Mouse (Mus musculus) limb, embryonic 12.5 days (tissue): ENCODE results near the gene Slc4a4. TPM values are rescaled to one million over a fixed set of nuclear protein-coding genes. Genes with fewer than 3 reads are reported as not detected.
"Not testable (repeated sequence)": the region's sequence is repeated elsewhere in the genome, so short reads cannot be mapped to it uniquely, and the experiment has no call there.

Source experiments
- ATAC-seq: fragments of 200-750 bp; cut with Nextera tagmentation; 2 replicates; pipeline ENCODE4 v1.8.0; 2017; ENCODE audit warnings: low read depth, moderate TSS enrichment; ENCODE audit not compliant: insufficient number of reproducible peaks, insufficient read depth, low FRiP score, low TSS enrichment
- H3K27ac ChIP-seq: fragments of 300-500 bp; sonication (generic); 2 replicates; pipeline ENCODE4 v1.5.1; 2016; ENCODE audit warnings: mild to moderate bottlenecking, moderate library complexity
- H3K27me3 ChIP-seq: fragments of 300-500 bp; sonication (generic); 2 replicates; pipeline ENCODE4 v1.6.1; 2016; ENCODE audit warnings: mild to moderate bottlenecking, moderate library complexity
- H3K36me3 ChIP-seq: fragments of 300-500 bp; sonication (generic); 2 replicates; pipeline ENCODE4 v1.6.1; 2016; ENCODE audit warnings: mild to moderate bottlenecking, moderate library complexity
- H3K4me1 ChIP-seq: fragments of 300-500 bp; sonication (generic); replicated peaks from 2 replicates; pipeline ENCODE4 v1.6.1; 2016
- H3K4me2 ChIP-seq: fragments of 300-500 bp; sonication (generic); 2 replicates; pipeline ENCODE4 v1.6.1; 2016; ENCODE audit warnings: mild to moderate bottlenecking, moderate library complexity
- H3K4me3 ChIP-seq: fragments of 300-500 bp; sonication (generic); replicated peaks from 2 replicates; pipeline ENCODE4 v1.5.1; 2016; ENCODE audit warnings: mild to moderate bottlenecking
- H3K9ac ChIP-seq: fragments of 300-500 bp; sonication (generic); replicated peaks from 2 replicates; pipeline ENCODE4 v1.6.1; 2016; ENCODE audit warnings: mild to moderate bottlenecking, moderate library complexity
- H3K9me3 ChIP-seq: fragments of 300-500 bp; sonication (generic); 2 replicates; pipeline ENCODE4 v1.6.1; 2016; ENCODE audit warnings: mild to moderate bottlenecking, moderate library complexity
- WGBS: fragments of 180-500 bp; shearing (Covaris S2); methylation state at CpG from one replicate; pipeline ENCODE4 v1.1.7; 2016; 5-methylcytosine and 5-hydroxymethylcytosine counted together
- polyA plus RNA-seq: library from polyadenylated mRNA; unstranded; fragments of >200 nt; fragmentation: Nextera tagmentation; extraction: Ambion mirVana; gene quantifications from 2 replicates; pipeline ENCODE4 v1.2.1, GENCODE M21; 2016

Gene Slc4a4
- polyA plus RNA-seq, 1 experiment from 2014 or later = 1.8 TPM

DNA sequence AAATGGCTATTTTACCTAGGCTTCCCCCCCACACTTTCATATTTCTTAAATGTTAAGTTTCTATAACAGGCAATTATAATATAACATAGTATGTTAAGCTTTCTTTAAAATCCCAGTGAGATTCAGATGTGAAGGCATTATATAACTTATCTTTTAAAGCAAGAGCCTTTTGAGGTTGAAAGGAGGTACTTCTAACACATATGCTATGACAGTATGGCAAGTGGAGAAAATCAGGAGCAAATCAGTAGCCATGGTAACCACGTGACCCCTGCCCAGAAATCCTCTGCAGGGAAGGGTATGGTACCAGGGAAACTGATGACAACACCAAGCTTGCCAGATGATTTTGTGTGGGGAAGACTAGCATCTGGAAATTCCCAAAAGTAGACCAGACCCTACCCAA, 222.2 kb downstream of the Slc4a4 start:
- Histone ChIP-seq H3K4me2 (no peak overlapping the region), H3K27me3 (no peaks in the 10 kb centered on the region)

DNA sequence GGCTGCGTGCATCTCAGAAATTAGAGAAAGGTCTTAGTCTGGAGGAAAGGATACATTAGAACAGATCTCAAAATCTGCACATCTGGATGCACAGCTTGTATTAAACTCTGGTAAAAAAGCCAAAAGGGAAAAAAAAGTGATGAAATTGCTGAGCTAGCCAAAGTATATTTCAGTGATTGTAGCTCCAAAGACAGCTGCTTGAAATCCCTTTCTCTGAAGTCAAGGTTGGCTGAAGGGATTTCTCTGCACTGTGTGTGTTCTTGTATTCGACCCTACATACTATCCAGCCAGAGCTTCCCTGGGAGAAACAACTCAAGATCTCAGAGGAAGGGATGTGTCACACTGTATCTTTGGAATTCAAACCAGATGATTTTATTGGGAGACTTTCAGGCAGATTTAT, 223.2 kb downstream of the Slc4a4 start:
- Histone ChIP-seq H3K36me3 (no peaks in the 10 kb centered on the region), H3K9me3 (no peaks in the 10 kb centered on the region), H3K27ac (no peak overlapping the region), H3K9ac (no peak overlapping the region), H3K4me1 (no peaks in the 10 kb centered on the region), H3K27me3 (no peaks in the 10 kb centered on the region), H3K4me2 (no peak overlapping the region), H3K4me3 (no peak overlapping the region)
- 83% methylated on average over 2 of the region's 2 CpGs for WGBS
- no peak for ATAC-seq

More for the DNA sequence above, 222.2 kb downstream of the Slc4a4 start:
- no peak overlapping the region for H3K4me3 ChIP-seq
- H3K9ac ChIP-seq = no peak overlapping the region
- H3K9me3 ChIP-seq = no peaks in the 10 kb centered on the region
- 63% methylated on average over 1 of the region's 1 CpGs for WGBS
- no peaks in the 10 kb centered on the region for H3K4me1 ChIP-seq
- H3K36me3 ChIP-seq = no peaks in the 10 kb centered on the region
- no peak for ATAC-seq
- H3K27ac ChIP-seq = no peak overlapping the region

DNA sequence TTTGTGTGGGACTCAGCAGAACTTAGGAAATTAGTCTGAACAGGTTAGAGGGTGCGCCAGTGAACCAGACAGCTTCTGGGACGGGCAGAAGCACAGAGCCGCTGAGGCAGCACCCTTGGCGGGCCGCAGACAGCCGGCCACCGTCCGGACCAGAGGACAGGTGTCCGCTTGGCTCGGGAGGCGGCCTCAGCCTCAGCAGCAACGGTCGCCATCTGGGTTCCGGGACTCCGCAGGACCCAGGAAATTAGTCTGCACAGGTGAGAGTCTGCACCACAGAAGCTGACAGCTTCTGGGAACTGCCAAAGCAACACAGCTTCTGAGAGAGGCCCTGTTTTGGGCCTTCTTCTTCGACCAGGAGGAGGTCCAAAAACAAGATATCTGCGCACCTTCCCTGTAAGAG, 225.4 kb downstream of the Slc4a4 start:
- H3K27me3 ChIP-seq, H3K4me3 ChIP-seq, H3K27ac ChIP-seq, ATAC-seq, H3K4me1 ChIP-seq, H3K4me2 ChIP-seq, H3K9me3 ChIP-seq, H3K9ac ChIP-seq, H3K36me3 ChIP-seq: not testable (repeated sequence)
- WGBS = 89% methylated on average over 15 of the region's 17 CpGs

DNA sequence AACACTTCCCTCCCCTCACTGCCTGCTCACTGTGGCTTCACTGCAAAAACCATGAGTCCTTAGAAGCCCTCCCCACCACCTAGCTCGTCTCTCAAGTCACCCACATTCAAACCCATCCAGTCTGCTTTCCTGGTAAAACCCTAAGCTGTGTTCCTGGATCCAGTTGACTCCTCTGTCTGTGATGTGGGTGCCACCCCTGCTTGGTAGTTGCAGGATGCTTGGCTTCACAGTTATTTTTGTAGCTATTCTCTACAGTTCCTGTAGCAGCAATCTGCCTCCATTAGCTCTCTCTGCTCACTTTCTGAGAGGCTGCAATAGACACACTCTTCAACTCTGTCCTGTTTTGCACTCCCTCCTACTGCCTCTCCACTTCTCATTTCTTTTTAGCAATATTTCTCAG, 234.3 kb downstream of the Slc4a4 start:
- no peaks in the 10 kb centered on the region for H3K27me3 ChIP-seq
- H3K27ac ChIP-seq = no peak overlapping the region
- ATAC-seq = no peak
- no peak overlapping the region for H3K4me2 ChIP-seq
- no peaks in the 10 kb centered on the region for H3K36me3 ChIP-seq
- H3K4me1 ChIP-seq = no peaks in the 10 kb centered on the region
- 63% methylated on average over 1 of the region's 1 CpGs for WGBS
- no peak overlapping the region for H3K4me3 ChIP-seq
- H3K9ac ChIP-seq = no peak overlapping the region
- H3K9me3 ChIP-seq = no peaks in the 10 kb centered on the region

DNA sequence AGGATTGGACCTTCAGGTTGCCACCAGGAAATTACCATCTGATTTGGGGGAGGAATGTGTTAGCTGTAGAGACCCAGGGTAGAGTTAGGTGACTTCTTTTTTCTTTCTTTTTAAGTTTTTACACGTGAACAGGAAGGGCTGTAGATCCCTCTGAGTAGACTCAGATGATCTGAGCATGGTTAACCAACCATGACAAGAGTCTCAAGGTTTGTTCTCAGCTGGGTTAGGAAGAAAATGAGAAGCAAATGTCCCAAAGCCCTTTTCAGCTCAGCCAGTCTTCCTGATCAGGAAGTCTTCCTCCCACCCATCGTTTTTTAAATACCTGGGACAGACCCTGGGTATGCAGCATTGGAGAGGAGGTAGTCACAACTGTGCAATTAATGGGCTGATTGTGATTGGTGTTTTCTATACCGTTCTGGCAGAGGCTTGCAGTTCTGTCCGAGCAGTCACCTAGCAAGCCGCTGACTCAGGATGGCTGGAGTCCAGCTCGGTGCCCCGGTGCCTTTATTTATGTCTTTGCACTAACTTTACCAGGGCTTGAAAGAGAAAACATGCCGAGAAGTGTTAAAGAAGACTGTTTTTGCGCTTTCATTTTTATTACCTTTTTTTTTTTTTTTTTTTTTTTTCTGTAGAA, 236.8 kb downstream of the Slc4a4 start:
- no peaks in the 10 kb centered on the region for H3K36me3 ChIP-seq
- H3K9ac ChIP-seq = no peak overlapping the region
- WGBS = 64% methylated on average over 9 of the region's 9 CpGs
- ATAC-seq = no peak
- H3K4me3 ChIP-seq = no peak overlapping the region
- H3K4me1 ChIP-seq = no peaks in the 10 kb centered on the region
- H3K9me3 ChIP-seq = no peaks in the 10 kb centered on the region
- no peaks in the 10 kb centered on the region for H3K27me3 ChIP-seq
- no peak overlapping the region for H3K27ac ChIP-seq
- H3K4me2 ChIP-seq = no peak overlapping the region

DNA sequence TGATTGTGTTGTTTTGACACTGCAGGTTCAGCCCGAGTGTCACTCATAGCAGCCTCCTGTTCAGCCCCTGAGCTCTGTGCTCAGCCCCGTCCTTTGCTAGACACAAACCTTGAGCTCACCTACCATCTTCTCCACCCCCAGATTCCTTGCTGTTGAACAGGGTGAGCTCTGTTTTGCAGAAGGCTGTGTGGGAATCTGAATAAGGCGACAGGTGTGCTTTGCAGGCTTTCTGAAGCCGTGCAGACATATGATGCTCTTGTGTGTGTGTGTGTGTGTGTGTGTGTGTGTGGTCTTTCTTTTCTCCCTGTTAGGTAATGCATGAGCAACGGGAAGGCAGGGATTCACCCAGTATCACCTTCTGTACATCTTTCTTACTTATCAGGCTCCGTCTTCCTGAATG, 241.6 kb downstream of the Slc4a4 start:
- no peak for ATAC-seq
- Histone ChIP-seq H3K36me3 (no peaks in the 10 kb centered on the region), H3K4me2 (no peak overlapping the region), H3K4me1 (no peaks in the 10 kb centered on the region), H3K9me3 (no peaks in the 10 kb centered on the region), H3K4me3 (no peak overlapping the region), H3K27me3 (no peaks in the 10 kb centered on the region), H3K27ac (no peak overlapping the region), H3K9ac (no peak overlapping the region)
- 90% methylated on average over 6 of the region's 6 CpGs for WGBS

DNA sequence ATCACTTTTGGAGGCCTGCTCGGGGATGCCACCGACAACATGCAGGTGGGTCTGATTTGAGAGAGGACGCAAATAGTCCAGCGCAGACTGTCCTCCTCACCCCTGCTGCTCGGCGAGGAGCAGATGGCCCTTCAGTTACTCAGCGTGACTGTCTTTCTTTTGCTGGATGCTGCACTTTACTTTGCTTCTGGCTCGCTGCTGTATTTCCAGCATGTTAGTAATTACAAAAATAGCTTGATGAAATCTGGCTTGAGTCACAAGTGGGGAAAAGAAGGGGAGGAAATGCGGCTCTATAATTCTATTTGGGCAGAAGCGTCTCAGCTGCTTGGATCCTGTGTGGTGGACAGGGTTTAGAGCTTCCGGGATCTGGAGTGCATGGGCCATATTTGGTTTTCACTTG, 249.2 kb downstream of the Slc4a4 start:
- ATAC-seq = no peak
- no peaks in the 10 kb centered on the region for H3K4me1 ChIP-seq
- H3K9ac ChIP-seq = no peak overlapping the region
- H3K9me3 ChIP-seq = no peaks in the 10 kb centered on the region
- 72% methylated on average over 11 of the region's 11 CpGs for WGBS
- no peak overlapping the region for H3K4me3 ChIP-seq
- H3K27me3 ChIP-seq = no peaks in the 10 kb centered on the region
- no peak overlapping the region for H3K4me2 ChIP-seq
- no peaks in the 10 kb centered on the region for H3K36me3 ChIP-seq
- H3K27ac ChIP-seq = no peak overlapping the region

DNA sequence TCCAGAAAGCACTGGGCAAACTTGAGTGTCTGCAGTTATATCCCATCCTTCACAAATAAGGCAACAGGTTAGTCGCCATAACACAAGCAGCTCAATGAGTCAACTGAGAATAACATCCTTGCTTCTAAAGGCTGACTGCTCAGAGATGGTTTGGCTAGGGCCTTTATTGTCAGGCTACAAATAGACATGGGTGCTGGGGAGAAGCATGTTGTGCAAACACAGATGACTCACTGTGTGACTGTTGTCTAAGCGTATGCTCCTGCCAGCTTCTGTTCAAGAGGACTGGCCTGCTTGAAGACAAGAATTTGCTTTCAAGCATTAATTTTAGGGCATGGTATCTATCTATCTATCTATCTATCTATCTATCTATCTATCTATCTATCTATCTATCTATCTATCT, 253.5 kb downstream of the Slc4a4 start:
- Histone ChIP-seq H3K27me3 (no peaks in the 10 kb centered on the region), H3K27ac (no peak overlapping the region), H3K4me1 (peaks cover 13% of the 10 kb centered on the region), H3K9me3 (no peaks in the 10 kb centered on the region), H3K9ac (no peak overlapping the region), H3K4me2 (no peak overlapping the region), H3K36me3 (no peaks in the 10 kb centered on the region), H3K4me3 (no peak overlapping the region)
- WGBS = 93% methylated on average over 2 of the region's 2 CpGs
- no peak for ATAC-seq

DNA sequence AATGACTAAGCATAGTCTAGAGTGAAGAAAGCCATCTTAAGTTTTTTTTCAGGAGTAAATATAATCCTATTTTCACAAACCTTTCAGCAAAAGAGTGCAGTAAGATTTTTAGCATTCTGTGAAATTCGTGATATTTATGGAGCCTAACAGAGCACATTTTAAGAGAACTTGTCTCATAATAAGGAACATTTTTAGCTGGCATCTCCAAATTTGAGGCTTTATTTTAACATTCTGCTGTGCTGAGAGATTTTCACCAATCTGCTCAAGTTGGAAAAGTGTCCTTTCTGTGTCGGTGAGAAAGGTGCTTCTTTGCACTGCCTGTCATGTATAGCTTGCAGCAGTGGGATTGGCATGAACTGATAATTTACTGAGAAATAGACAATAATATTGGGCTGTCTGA, 255.1 kb downstream of the Slc4a4 start:
- Histone ChIP-seq H3K36me3 (no peaks in the 10 kb centered on the region), H3K27ac (no peak overlapping the region), H3K27me3 (no peaks in the 10 kb centered on the region), H3K9me3 (no peaks in the 10 kb centered on the region), H3K4me3 (no peak overlapping the region), H3K4me2 (no peak overlapping the region), H3K9ac (no peak overlapping the region), H3K4me1 (peaks cover 14% of the 10 kb centered on the region)
- WGBS = 88% methylated on average over 2 of the region's 2 CpGs
- no peak for ATAC-seq

DNA sequence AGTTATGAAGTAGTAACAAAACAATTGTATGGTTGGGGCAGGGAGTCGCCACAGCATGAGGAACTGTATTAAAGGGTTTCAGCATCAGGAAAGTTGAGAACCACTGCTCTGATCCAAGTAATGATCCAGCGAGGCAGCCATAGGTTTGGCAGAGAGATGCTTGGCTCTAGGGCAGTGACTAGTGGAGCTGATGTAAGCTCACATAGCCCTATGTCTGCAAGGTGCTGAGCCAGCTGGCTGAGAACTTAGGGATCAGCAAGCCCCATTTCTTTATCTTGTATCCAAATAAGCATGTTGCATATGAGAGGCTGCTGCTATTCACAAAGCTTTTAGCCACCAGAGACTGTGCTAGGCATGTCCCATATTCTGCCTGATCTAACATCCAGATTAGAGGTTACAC, 259.7 kb downstream of the Slc4a4 start:
- no peaks in the 10 kb centered on the region for H3K9me3 ChIP-seq
- H3K9ac ChIP-seq = no peak overlapping the region
- peaks cover 33% of the 10 kb centered on the region for H3K4me1 ChIP-seq
- no peak overlapping the region for H3K4me3 ChIP-seq
- ATAC-seq = no peak
- H3K4me2 ChIP-seq = no peak overlapping the region
- no peak overlapping the region for H3K27ac ChIP-seq
- no peaks in the 10 kb centered on the region for H3K36me3 ChIP-seq
- H3K27me3 ChIP-seq = no peaks in the 10 kb centered on the region
- WGBS = 79% methylated on average over 2 of the region's 2 CpGs

DNA sequence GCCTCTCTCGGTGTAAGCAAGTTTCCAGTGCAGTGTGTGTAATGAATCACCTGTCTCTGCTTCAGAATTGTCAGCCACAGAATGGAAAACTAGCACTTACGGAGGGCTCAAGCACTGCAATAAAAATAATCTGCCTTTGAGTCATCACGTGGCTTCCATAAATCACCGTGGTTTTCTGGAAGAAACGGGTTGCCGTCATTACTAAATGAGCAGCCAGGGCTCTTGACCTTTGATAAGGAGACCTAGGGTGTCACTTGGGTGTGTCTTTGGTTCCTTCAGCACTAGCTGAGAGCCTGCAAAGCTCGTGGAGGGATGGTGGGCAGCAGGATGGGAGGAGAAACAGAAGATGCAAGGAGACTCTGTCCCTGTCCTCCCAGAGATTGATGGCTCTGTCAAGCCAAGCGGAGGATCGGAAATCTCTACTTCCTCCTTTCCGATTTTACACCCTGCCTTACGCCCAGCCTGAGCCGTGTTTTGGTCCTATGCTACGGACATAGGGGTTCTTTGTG, 260.7 kb downstream of the Slc4a4 start:
- Histone ChIP-seq H3K36me3 (no peaks in the 10 kb centered on the region), H3K9ac (no peak overlapping the region), H3K4me1 (peaks cover 33% of the 10 kb centered on the region), H3K4me3 (no peak overlapping the region), H3K9me3 (no peaks in the 10 kb centered on the region), H3K27ac (no peak overlapping the region), H3K27me3 (no peaks in the 10 kb centered on the region), H3K4me2 (no peak overlapping the region; the same call in 1 of the 2 replicates)
- WGBS = 14% methylated on average over 13 of the region's 13 CpGs
- ATAC-seq = no peak

DNA sequence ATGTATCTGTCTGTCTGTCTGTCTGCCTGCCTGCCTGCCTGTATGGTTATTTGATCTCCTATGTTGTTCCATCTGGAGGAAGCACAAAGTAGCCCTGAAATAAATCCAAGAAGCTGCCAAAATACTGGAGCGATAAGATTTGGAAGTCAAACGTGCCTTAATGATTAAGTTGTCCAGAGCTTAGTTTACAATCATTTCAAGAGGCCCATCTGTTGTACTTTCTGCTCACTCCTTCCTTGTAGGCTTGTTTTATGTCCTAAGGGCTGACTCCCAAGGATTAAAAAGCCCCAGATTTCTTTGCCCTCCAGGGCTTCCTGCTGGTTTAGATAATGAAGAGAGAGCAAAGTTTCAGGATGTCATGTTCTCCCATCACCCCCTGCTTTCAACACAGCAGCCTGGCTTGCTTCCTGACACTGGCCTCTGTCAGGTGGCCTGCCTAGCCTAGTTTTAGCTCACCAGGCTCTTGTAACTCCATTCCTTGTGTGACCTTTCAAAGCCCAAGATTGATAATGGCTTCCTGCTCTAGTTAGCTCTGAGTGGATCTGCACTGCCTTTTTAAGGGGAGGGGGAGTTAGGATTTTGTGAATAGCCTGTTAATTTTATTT, 262.9 kb downstream of the Slc4a4 start:
- H3K27ac ChIP-seq = no peak overlapping the region
- no peaks in the 10 kb centered on the region for H3K9me3 ChIP-seq
- H3K27me3 ChIP-seq = no peaks in the 10 kb centered on the region
- ATAC-seq = no peak
- peaks cover 21% of the 10 kb centered on the region for H3K4me1 ChIP-seq
- no peak overlapping the region for H3K9ac ChIP-seq
- WGBS = 5% methylated on average over 2 of the region's 2 CpGs
- H3K4me2 ChIP-seq = no peak overlapping the region
- H3K4me3 ChIP-seq = no peak overlapping the region
- no peaks in the 10 kb centered on the region for H3K36me3 ChIP-seq
